Mouse (Mus musculus) cerebellum, adult 18-20 months (tissue): Measurements from ENCODE around the gene Commd2.

Experiments
- DNase-seq, 2 experiments: peaks; one replicate each; pipeline ENCODE4 v3.0.0; 2021

Commd2 gene

GRCm38 (mm10) chr3:57651231-57651864 is at the start of gene Commd2:
Gene Commd2, minus strand, starts transcription at chr3:57651715.
- DNase-seq = peak; percentile 81 to 95

GRCm38 (mm10) chr3:57696779-57697178 is 45.3 kb upstream of the Commd2 start:
- no peak for DNase-seq

- no peak for DNase-seq
Observed at GRCm38 (mm10) chr3:57696249-57696648, 44.7 kb upstream of the Commd2 start.

GRCm38 (mm10) chr3:57692719-57693118 is 41.2 kb upstream of the Commd2 start, which contains the start of gene Ankub1:
Gene Ankub1, minus strand, starts transcription at chr3:57692799.
- no peak for DNase-seq

GRCm38 (mm10) chr3:57691772-57692171 is 40.3 kb upstream of the Commd2 start:
- no peak for DNase-seq

GRCm38 (mm10) chr3:57677786-57678185 is 26.3 kb upstream of the Commd2 start:
- peak in 1 of 2 experiments; percentile 10 for DNase-seq

GRCm38 (mm10) chr3:57674075-57674474 is 22.6 kb upstream of the Commd2 start:
- no peak for DNase-seq

GRCm38 (mm10) chr3:57673586-57673985 is 22.1 kb upstream of the Commd2 start:
- no peak for DNase-seq

GRCm38 (mm10) chr3:57667054-57667723 is 15.7 kb upstream of the Commd2 start:
- peak; percentile 77 for DNase-seq

- DNase-seq = no peak
Observed at GRCm38 (mm10) chr3:57665880-57666279, 14.4 kb upstream of the Commd2 start.

GRCm38 (mm10) chr3:57664682-57665081 is 13.2 kb upstream of the Commd2 start:
- no peak for DNase-seq

- peak; percentile 34 to 45 for DNase-seq
Observed at GRCm38 (mm10) chr3:57663731-57664130, 12.2 kb upstream of the Commd2 start.

- DNase-seq = no peak
Observed at GRCm38 (mm10) chr3:57658608-57659007, 7.1 kb upstream of the Commd2 start.

GRCm38 (mm10) chr3:57653646-57654045 is 2.1 kb upstream of the Commd2 start:
- no peak for DNase-seq

- DNase-seq = no peak
Observed at GRCm38 (mm10) chr3:57652485-57652884, 970 bp upstream of the Commd2 start.

- DNase-seq = no peak
Observed at GRCm38 (mm10) chr3:57651865-57652259, 347 bp upstream of the Commd2 start.

GRCm38 (mm10) chr3:57643191-57643590 is 8.3 kb downstream of the Commd2 start:
- DNase-seq = no peak

GRCm38 (mm10) chr3:57637596-57637995 is 13.9 kb downstream of the Commd2 start:
- no peak for DNase-seq

GRCm38 (mm10) chr3:57634763-57635487 is 16.6 kb downstream of the Commd2 start:
- no peak for DNase-seq

GRCm38 (mm10) chr3:57626954-57627513 is 24.5 kb downstream of the Commd2 start:
- no peak for DNase-seq

- peak; percentile 48 to 51 for DNase-seq
Observed at GRCm38 (mm10) chr3:57625275-57625997, 26.1 kb downstream of the Commd2 start.

- no peak for DNase-seq
Observed at GRCm38 (mm10) chr3:57619718-57620117, 31.8 kb downstream of the Commd2 start.

- no peak for DNase-seq
Observed at GRCm38 (mm10) chr3:57615652-57616051, 35.9 kb downstream of the Commd2 start.
